Mouse (Mus musculus): ENCODE results near the gene Sirt5. TPM values are rescaled to one million over a fixed set of nuclear protein-coding genes. Genes with fewer than 3 reads are reported as not detected.

Sirt5 gene
- polyA plus RNA-seq, 1 experiment from 2014 or later: 14.8 TPM

GRCm38 (mm10) chr13:43397700-43398296 lies 32.5 kb downstream of the Sirt5 start:
- Histone ChIP-seq H3K4me3 (ENCODE audit: low read depth, low read length) (peak overlapping the region; percentile 76), H3K9me3 (ENCODE audit: control insufficient read depth, low read length) (0 out of 2 replicates have a peak, but pooled peaks cover 4% of the 10 kb centered on the region), H3K4me2 (ENCODE audit: low read depth, low read length) (peak overlapping the region; percentile 89), H3K4me1 (ENCODE audit: control insufficient read depth, insufficient read depth, low read length) (no peaks in the 10 kb centered on the region; the same call in 1 of the 2 replicates), H3K36me3 (ENCODE audit: control insufficient read depth, insufficient read depth, low read length) (peaks cover 35% of the 10 kb centered on the region), H3K9ac (ENCODE audit: low read depth, low read length) (no peak overlapping the region), H3K27me3 (replicated peaks; ENCODE audit: control insufficient read depth, insufficient read depth, low read length) (no peaks in the 10 kb centered on the region), H3K27ac (replicated peaks; ENCODE audit: low read depth, low read length) (no peak overlapping the region)
- no peak for DNase-seq (ENCODE audit: low spot score)
- ATAC-seq (ENCODE audit: low read depth): no peak
- 68% methylated on average over 11 of the region's 17 CpGs for WGBS

GRCm38 (mm10) chr13:43398297-43399080 lies 33.2 kb downstream of the Sirt5 start, which contains the start of gene Nol7:
Nol7 (plus strand) TSS chr13:43398390.
- 2% methylated on average over 43 of the region's 72 CpGs for WGBS

GRCm38 (mm10) chr13:43399576-43399975 lies 34.3 kb downstream of the Sirt5 start:
- Histone ChIP-seq H3K27ac (replicated peaks; ENCODE audit: low read depth, low read length) (no peak overlapping the region), H3K36me3 (ENCODE audit: control insufficient read depth, insufficient read depth, low read length) (peaks cover 51% of the 10 kb centered on the region), H3K4me3 (ENCODE audit: low read depth, low read length) (no peak overlapping the region), H3K9ac (ENCODE audit: low read depth, low read length) (no peak overlapping the region), H3K27me3 (replicated peaks; ENCODE audit: control insufficient read depth, insufficient read depth, low read length) (no peaks in the 10 kb centered on the region), H3K4me2 (ENCODE audit: low read depth, low read length) (peak overlapping the region; percentile 89; the same call in 1 of the 2 replicates), H3K9me3 (ENCODE audit: control insufficient read depth, low read length) (no peaks in the 10 kb centered on the region), H3K4me1 (ENCODE audit: control insufficient read depth, insufficient read depth, low read length) (no peaks in the 10 kb centered on the region; the same call in 1 of the 2 replicates)
- DNase-seq (ENCODE audit: low spot score) (no peak), ATAC-seq (ENCODE audit: low read depth) (no peak)
- 91% methylated on average over 5 of the region's 5 CpGs for WGBS

More at GRCm38 (mm10) chr13:43398297-43399080, 33.2 kb downstream of the Sirt5 start, which contains the start of gene Nol7:
- DNase-seq (ENCODE audit: low spot score): peak; percentile 94
- H3K4me2 ChIP-seq (ENCODE audit: low read depth, low read length): peak within 1 kb of the TSS; percentile 89
- 0 out of 2 replicates have a peak, but pooled peaks cover 4% of the 10 kb centered on the region for H3K9me3 ChIP-seq (ENCODE audit: control insufficient read depth, low read length)
- no peaks in the 10 kb centered on the region; the same call in 1 of the 2 replicates for H3K4me1 ChIP-seq (ENCODE audit: control insufficient read depth, insufficient read depth, low read length)
- peak within 1 kb of the TSS; percentile 88 for H3K9ac ChIP-seq (ENCODE audit: low read depth, low read length)
- H3K36me3 ChIP-seq (ENCODE audit: control insufficient read depth, insufficient read depth, low read length): peaks cover 42% of the 10 kb centered on the region
- peak within 1 kb of the TSS; percentile 92 for H3K27ac ChIP-seq (replicated peaks; ENCODE audit: low read depth, low read length)
- H3K27me3 ChIP-seq (replicated peaks; ENCODE audit: control insufficient read depth, insufficient read depth, low read length): no peaks in the 10 kb centered on the region
- peak within 1 kb of the TSS; percentile 76 for H3K4me3 ChIP-seq (ENCODE audit: low read depth, low read length)
- peak; percentile 94 for ATAC-seq (ENCODE audit: low read depth)

GRCm38 (mm10) chr13:43412311-43412710 lies 47.0 kb downstream of the Sirt5 start:
- no peaks in the 10 kb centered on the region for H3K9me3 ChIP-seq (ENCODE audit: control insufficient read depth, low read length)
- ATAC-seq (ENCODE audit: low read depth) (no peak), DNase-seq (ENCODE audit: low spot score) (no peak)
- H3K4me2 ChIP-seq (ENCODE audit: low read depth, low read length): no peak overlapping the region
- peaks cover 87% of the 10 kb centered on the region for H3K36me3 ChIP-seq (ENCODE audit: control insufficient read depth, insufficient read depth, low read length)
- no peak overlapping the region for H3K4me3 ChIP-seq (ENCODE audit: low read depth, low read length)
- H3K4me1 ChIP-seq (ENCODE audit: control insufficient read depth, insufficient read depth, low read length): no peaks in the 10 kb centered on the region
- no peak overlapping the region for H3K27ac ChIP-seq (replicated peaks; ENCODE audit: low read depth, low read length)
- WGBS: 81% methylated on average over 7 of the region's 7 CpGs
- H3K27me3 ChIP-seq (replicated peaks; ENCODE audit: control insufficient read depth, insufficient read depth, low read length): no peaks in the 10 kb centered on the region
- H3K9ac ChIP-seq (ENCODE audit: low read depth, low read length): no peak overlapping the region

- ATAC-seq (ENCODE audit: low read depth) (no peak), DNase-seq (ENCODE audit: low spot score) (no peak)
- Histone ChIP-seq H3K27me3 (replicated peaks; ENCODE audit: control insufficient read depth, insufficient read depth, low read length) (no peaks in the 10 kb centered on the region), H3K4me3 (ENCODE audit: low read depth, low read length) (no peak overlapping the region), H3K4me2 (ENCODE audit: low read depth, low read length) (no peak overlapping the region), H3K9ac (ENCODE audit: low read depth, low read length) (no peak overlapping the region), H3K36me3 (ENCODE audit: control insufficient read depth, insufficient read depth, low read length) (peaks cover 74% of the 10 kb centered on the region), H3K27ac (replicated peaks; ENCODE audit: low read depth, low read length) (no peak overlapping the region), H3K9me3 (ENCODE audit: control insufficient read depth, low read length) (no peaks in the 10 kb centered on the region), H3K4me1 (ENCODE audit: control insufficient read depth, insufficient read depth, low read length) (no peaks in the 10 kb centered on the region)
- WGBS: 93% methylated on average over 2 of the region's 2 CpGs
Observed at GRCm38 (mm10) chr13:43413611-43414010, 48.3 kb downstream of the Sirt5 start.

- DNase-seq (ENCODE audit: low spot score): no peak
- no peak overlapping the region for H3K4me2 ChIP-seq (ENCODE audit: low read depth, low read length)
- H3K4me1 ChIP-seq (ENCODE audit: control insufficient read depth, insufficient read depth, low read length): no peaks in the 10 kb centered on the region
- WGBS: 87% methylated on average over 1 of the region's 1 CpGs
- H3K9ac ChIP-seq (ENCODE audit: low read depth, low read length): no peak overlapping the region
- no peak for ATAC-seq (ENCODE audit: low read depth)
- no peak overlapping the region for H3K27ac ChIP-seq (replicated peaks; ENCODE audit: low read depth, low read length)
- no peaks in the 10 kb centered on the region for H3K27me3 ChIP-seq (replicated peaks; ENCODE audit: control insufficient read depth, insufficient read depth, low read length)
- H3K9me3 ChIP-seq (ENCODE audit: control insufficient read depth, low read length): no peaks in the 10 kb centered on the region
- H3K4me3 ChIP-seq (ENCODE audit: low read depth, low read length): no peak overlapping the region
- peaks cover 77% of the 10 kb centered on the region for H3K36me3 ChIP-seq (ENCODE audit: control insufficient read depth, insufficient read depth, low read length)
Observed at GRCm38 (mm10) chr13:43415249-43415648, 50.0 kb downstream of the Sirt5 start.

GRCm38 (mm10) chr13:43428436-43428835 lies 63.1 kb downstream of the Sirt5 start:
- Histone ChIP-seq H3K4me2 (ENCODE audit: low read depth, low read length) (no peak overlapping the region), H3K4me3 (ENCODE audit: low read depth, low read length) (no peak overlapping the region), H3K9me3 (ENCODE audit: control insufficient read depth, low read length) (no peaks in the 10 kb centered on the region), H3K36me3 (ENCODE audit: control insufficient read depth, insufficient read depth, low read length) (peaks cover 22% of the 10 kb centered on the region), H3K27me3 (replicated peaks; ENCODE audit: control insufficient read depth, insufficient read depth, low read length) (no peaks in the 10 kb centered on the region), H3K27ac (replicated peaks; ENCODE audit: low read depth, low read length) (no peak overlapping the region), H3K9ac (ENCODE audit: low read depth, low read length) (no peak overlapping the region), H3K4me1 (ENCODE audit: control insufficient read depth, insufficient read depth, low read length) (no peaks in the 10 kb centered on the region)
- WGBS: 79% methylated on average over 4 of the region's 4 CpGs
- DNase-seq (ENCODE audit: low spot score) (peak; percentile 19), ATAC-seq (ENCODE audit: low read depth) (no peak)

GRCm38 (mm10) chr13:43433395-43433794 lies 68.1 kb downstream of the Sirt5 start:
- Histone ChIP-seq H3K9ac (ENCODE audit: low read depth, low read length) (no peak overlapping the region), H3K4me2 (ENCODE audit: low read depth, low read length) (no peak overlapping the region), H3K27ac (replicated peaks; ENCODE audit: low read depth, low read length) (no peak overlapping the region), H3K36me3 (ENCODE audit: control insufficient read depth, insufficient read depth, low read length) (no peaks in the 10 kb centered on the region), H3K4me3 (ENCODE audit: low read depth, low read length) (no peak overlapping the region), H3K9me3 (ENCODE audit: control insufficient read depth, low read length) (peaks cover 5% of the 10 kb centered on the region; the same call in 1 of the 2 replicates), H3K4me1 (ENCODE audit: control insufficient read depth, insufficient read depth, low read length) (0 out of 2 replicates have a peak, but pooled peaks cover 4% of the 10 kb centered on the region), H3K27me3 (replicated peaks; ENCODE audit: control insufficient read depth, insufficient read depth, low read length) (no peaks in the 10 kb centered on the region)
- 77% methylated on average over 2 of the region's 2 CpGs for WGBS
- DNase-seq (ENCODE audit: low spot score): no peak
- no peak for ATAC-seq (ENCODE audit: low read depth)
